Mouse (Mus musculus): Measurements from ENCODE around the gene Slc31a1.

DNA sequence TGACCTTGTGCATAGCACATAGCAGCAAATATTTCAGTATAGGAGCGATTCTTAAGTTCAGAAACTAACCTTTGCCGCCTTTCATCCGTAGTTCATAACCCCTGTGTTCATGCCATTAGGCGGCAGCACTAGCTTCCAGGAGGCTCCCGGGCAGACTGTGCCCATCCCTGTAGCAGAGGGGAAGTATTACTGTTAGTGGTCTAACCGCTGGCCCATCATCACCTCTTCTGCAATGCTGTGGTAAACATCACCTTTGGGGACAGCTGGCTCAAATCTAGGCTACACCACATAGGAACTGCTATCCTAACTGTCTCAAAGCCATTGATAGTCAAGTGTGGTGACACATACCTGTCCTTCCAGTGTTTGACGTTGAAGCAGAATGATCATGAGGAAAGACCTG lies 31.4 kb downstream of the Slc31a1 start:
- peak; percentile 35; the same call in 1 of the 2 replicates for TF ChIP-seq CTCF (IDR thresholded peaks at IDR 0.05; ENCODE audit: control insufficient read depth, insufficient read depth, low read length)
- no peak for TF ChIP-seq POLR2A (IDR thresholded peaks at IDR 0.05; ENCODE audit: borderline replicate concordance, control insufficient read depth, low read depth, low read length)

Data from bone marrow, adult 2 months (tissue).